In genomic region chr4:149019456-149019855, GRCm38 (mm10) we compare ENCODE assay signal across 18 mouse cellular contexts.
"Had no signal": no experiment of that assay in that cellular context is flagged by ENCODE, and none has a peak within 500 bp of the region (broad histone marks: within the 10 kb centered on the region; RNA-seq: fewer than 3 reads in every experiment).

No protein-coding gene starts in this region.

- H3K9ac ChIP-seq: liver, embryonic 14.5 days; midbrain, embryonic 12.5 days; neural tube, embryonic 13.5 days; neural tube, embryonic 15.5 days had no signal

- H3K36me3 ChIP-seq: midbrain, embryonic 12.5 days; neural tube, embryonic 13.5 days; neural tube, embryonic 15.5 days had no signal

- DNase-seq: liver; midbrain, embryonic 14.5 days; retina, postnatal 1 day; right cerebral cortex, adult 18-20 months; right cerebral cortex, postnatal 25 days; right cerebral cortex, postnatal 4 days; spleen, adult 18-20 months; thymus, adult 18-20 months; thymus, postnatal 14 days; thymus, postnatal 36 days had no signal

- H3K4me1 ChIP-seq: neural tube, embryonic 15.5 days had no signal

- H3K27me3 ChIP-seq: midbrain, embryonic 12.5 days; neural tube, embryonic 13.5 days; neural tube, embryonic 15.5 days had no signal

- H3K9me3 ChIP-seq: midbrain, embryonic 10.5 days; midbrain, embryonic 12.5 days; neural tube, embryonic 13.5 days; neural tube, embryonic 15.5 days had no signal

- H3K4me3 ChIP-seq: midbrain, embryonic 10.5 days; midbrain, embryonic 12.5 days; myocyte; neural tube, embryonic 13.5 days; neural tube, embryonic 15.5 days had no signal

- H3K27ac ChIP-seq: liver, embryonic 14.5 days; midbrain, embryonic 10.5 days; midbrain, embryonic 12.5 days; neural tube, embryonic 13.5 days; neural tube, embryonic 15.5 days had no signal

- ATAC-seq: midbrain, embryonic 16.5 days had no signal

- H3K4me2 ChIP-seq: liver, embryonic 11.5 days; midbrain, embryonic 12.5 days; neural tube, embryonic 13.5 days; neural tube, embryonic 15.5 days had no signal
